Mouse (Mus musculus) lung, postnatal 10 days (tissue): ENCODE measurements around the gene Ccdc190.

Source experiments
- DNase-seq: peaks from one replicate; pipeline ENCODE4 v3.0.0; 2021

Ccdc190 gene

GRCm38 (mm10) chr1:169928454-169928971 lies at the start of gene Ccdc190:
Ccdc190 (plus strand) TSS chr1:169928648.
- DNase-seq, result peak; percentile 59

GRCm38 (mm10) chr1:169879060-169879459 lies 49.4 kb upstream of the Ccdc190 start:
- DNase-seq, result no peak

GRCm38 (mm10) chr1:169880181-169880580 lies 48.3 kb upstream of the Ccdc190 start:
- no peak for DNase-seq

GRCm38 (mm10) chr1:169883081-169883565 lies 45.3 kb upstream of the Ccdc190 start:
- DNase-seq, result peak; percentile 6

- DNase-seq, result no peak
These were observed 39.2 kb upstream of the Ccdc190 start for GRCm38 (mm10) chr1:169889250-169889649.

GRCm38 (mm10) chr1:169893976-169894375 lies 34.5 kb upstream of the Ccdc190 start:
- DNase-seq, result no peak

- no peak for DNase-seq
These were observed 32.8 kb upstream of the Ccdc190 start for GRCm38 (mm10) chr1:169895686-169896085.

GRCm38 (mm10) chr1:169897916-169898315 lies 30.5 kb upstream of the Ccdc190 start:
- DNase-seq, result no peak

GRCm38 (mm10) chr1:169898607-169899006 lies 29.8 kb upstream of the Ccdc190 start:
- no peak for DNase-seq

- no peak for DNase-seq
These were observed 27.6 kb upstream of the Ccdc190 start for GRCm38 (mm10) chr1:169900771-169901336.

GRCm38 (mm10) chr1:169909163-169909562 lies 19.3 kb upstream of the Ccdc190 start:
- DNase-seq, result peak; percentile 59

GRCm38 (mm10) chr1:169909659-169910058 lies 18.8 kb upstream of the Ccdc190 start:
- DNase-seq, result no peak

- no peak for DNase-seq
These were observed 17.7 kb upstream of the Ccdc190 start for GRCm38 (mm10) chr1:169910751-169911150.

GRCm38 (mm10) chr1:169911526-169911925 lies 16.9 kb upstream of the Ccdc190 start:
- no peak for DNase-seq

- peak; percentile 56 for DNase-seq
These were observed 11.8 kb upstream of the Ccdc190 start for GRCm38 (mm10) chr1:169916659-169917058.

- DNase-seq, result no peak
These were observed 11.2 kb upstream of the Ccdc190 start for GRCm38 (mm10) chr1:169917115-169917796.

- DNase-seq, result peak; percentile 75
These were observed 10.4 kb upstream of the Ccdc190 start for GRCm38 (mm10) chr1:169917998-169918397.

GRCm38 (mm10) chr1:169919211-169919610 lies 9.2 kb upstream of the Ccdc190 start:
- DNase-seq, result peak; percentile 83

GRCm38 (mm10) chr1:169921710-169922211 lies 6.7 kb upstream of the Ccdc190 start:
- DNase-seq, result peak; percentile 45

GRCm38 (mm10) chr1:169924567-169924966 lies 3.9 kb upstream of the Ccdc190 start:
- no peak for DNase-seq

GRCm38 (mm10) chr1:169927753-169928369 lies 587 bp upstream of the Ccdc190 start:
- no peak for DNase-seq

- DNase-seq, result no peak
These were observed 3.2 kb downstream of the Ccdc190 start for GRCm38 (mm10) chr1:169931698-169932097.

- DNase-seq, result no peak
These were observed 3.8 kb downstream of the Ccdc190 start for GRCm38 (mm10) chr1:169932122-169932746.
